Mouse (Mus musculus) kidney, embryonic 16.5 days (tissue): ENCODE measurements around the gene Vmn1r195. TPM values are rescaled to one million over a fixed set of nuclear protein-coding genes. Genes with fewer than 3 reads are reported as not detected.

Experiments used
- ATAC-seq: fragments of 200-750 bp; cut with Nextera tagmentation; 2 replicates; pipeline ENCODE4 v1.8.0; 2017; ENCODE audit warnings: moderate TSS enrichment; ENCODE audit not compliant: low FRiP score, low TSS enrichment
- H3K27ac ChIP-seq: fragments of 300-500 bp; sonication (generic); 2 replicates; pipeline ENCODE4 v1.5.1; 2014; ENCODE audit warnings: low read length
- H3K27me3 ChIP-seq: fragments of 300-500 bp; sonication (generic); 2 replicates; pipeline ENCODE4 v1.6.1; 2014; ENCODE audit warnings: low read length, control low read depth, mixed read lengths; ENCODE audit not compliant: insufficient read depth
- H3K36me3 ChIP-seq: fragments of 300-500 bp; sonication (generic); 2 replicates; pipeline ENCODE4 v1.6.1; 2014; ENCODE audit warnings: low read length, control low read depth, mixed read lengths; ENCODE audit not compliant: insufficient read depth
- H3K4me1 ChIP-seq: fragments of 300-500 bp; sonication (generic); 2 replicates; pipeline ENCODE4 v1.6.1; 2014; ENCODE audit warnings: low read length, control low read depth, mixed read lengths; ENCODE audit not compliant: insufficient read depth
- H3K4me2 ChIP-seq: fragments of 300-500 bp; sonication (generic); replicated peaks from 2 replicates; pipeline ENCODE4 v1.6.1; 2014; ENCODE audit warnings: low read depth, low read length
- H3K4me3 ChIP-seq: fragments of 300-500 bp; sonication (generic); 2 replicates; pipeline ENCODE4 v1.5.1; 2014; ENCODE audit warnings: mild to moderate bottlenecking, low read length
- H3K9ac ChIP-seq: fragments of 300-500 bp; sonication (generic); replicated peaks from 2 replicates; pipeline ENCODE4 v1.6.1; 2014; ENCODE audit warnings: low read length
- H3K9me3 ChIP-seq: fragments of 300-500 bp; sonication (generic); 2 replicates; pipeline ENCODE4 v1.6.1; 2016; ENCODE audit warnings: low read length, control low read depth
- polyA plus RNA-seq: library from polyadenylated mRNA; unstranded; fragments of >200 nt; fragmentation: Nextera tagmentation; extraction: Ambion mirVana; gene quantifications from 2 replicates; pipeline ENCODE4 v1.2.1, GENCODE M21; 2015

Vmn1r195 gene
- polyA plus RNA-seq, 1 experiment from 2014 or later, result not detected

- Histone ChIP-seq H3K4me1 (no peaks in the 10 kb centered on the region), H3K27me3 (no peaks in the 10 kb centered on the region), H3K4me3 (no peak within 1 kb of the TSS), H3K9me3 (no peaks in the 10 kb centered on the region), H3K27ac (no peak within 1 kb of the TSS), H3K4me2 (no peak within 1 kb of the TSS), H3K36me3 (no peaks in the 10 kb centered on the region), H3K9ac (no peak within 1 kb of the TSS)
- no peak for ATAC-seq
Measured at GRCm38 (mm10) chr13:22324289-22324688, 54.0 kb downstream of the Vmn1r195 start, which contains the start of gene Vmn1r197. Vmn1r197 (plus strand) TSS chr13:22324589.

Other genes with a start within 250 kb of the Vmn1r195 start
- 7.8 and 9.2 TPM in 2 replicates for gene Hist1h2ah, start 235.0 kb upstream of the Vmn1r195 start, polyA plus RNA-seq
- gene Hist1h2bk, start 234.7 kb upstream of the Vmn1r195 start, polyA plus RNA-seq, result 3.8 and 8.2 TPM in 2 replicates
- 29.5 and 30.5 TPM in 2 replicates for gene Hist1h4i, start 229.2 kb upstream of the Vmn1r195 start, polyA plus RNA-seq
- gene Hist1h2ag, start 227.6 kb upstream of the Vmn1r195 start, polyA plus RNA-seq, result 49.8 and 53.1 TPM in 2 replicates
- 20.2 and 21.5 TPM in 2 replicates for gene Hist1h2bj, start 227.3 kb upstream of the Vmn1r195 start, polyA plus RNA-seq
- gene Vmn1r188, start 186.1 kb upstream of the Vmn1r195 start, polyA plus RNA-seq, result not detected in 2 replicates
- gene Vmn1r189, start 164.7 kb upstream of the Vmn1r195 start, polyA plus RNA-seq, result not detected in 2 replicates
- gene Vmn1r191, start 86.6 kb upstream of the Vmn1r195 start, polyA plus RNA-seq, result not detected in 2 replicates
- not detected in 2 replicates for gene Vmn1r192, start 79.4 kb upstream of the Vmn1r195 start, polyA plus RNA-seq
- gene Vmn1r193, start 47.4 kb upstream of the Vmn1r195 start, polyA plus RNA-seq, result not detected in 2 replicates
- not detected in 2 replicates for gene Vmn1r194, start 26.3 kb upstream of the Vmn1r195 start, polyA plus RNA-seq
- not detected in 2 replicates for gene Vmn1r196, start 19.4 kb downstream of the Vmn1r195 start, polyA plus RNA-seq
- not detected in 2 replicates for gene Vmn1r197, start 54.1 kb downstream of the Vmn1r195 start, polyA plus RNA-seq
- gene Vmn1r198, start 79.8 kb downstream of the Vmn1r195 start, polyA plus RNA-seq, result not detected in 2 replicates
- not detected in 2 replicates for gene Vmn1r199, start 109.3 kb downstream of the Vmn1r195 start, polyA plus RNA-seq
- not detected in 2 replicates for gene Vmn1r200, start 119.9 kb downstream of the Vmn1r195 start, polyA plus RNA-seq
- not detected in 2 replicates for gene Vmn1r201, start 201.4 kb downstream of the Vmn1r195 start, polyA plus RNA-seq
- not detected in 2 replicates for gene Vmn1r202, start 234.9 kb downstream of the Vmn1r195 start, polyA plus RNA-seq
- gene Vmn1r203, start 247.6 kb downstream of the Vmn1r195 start, polyA plus RNA-seq, result not detected in 2 replicates